Comparison of ENCODE assay signal across 8 mouse cellular contexts in the genomic region with DNA sequence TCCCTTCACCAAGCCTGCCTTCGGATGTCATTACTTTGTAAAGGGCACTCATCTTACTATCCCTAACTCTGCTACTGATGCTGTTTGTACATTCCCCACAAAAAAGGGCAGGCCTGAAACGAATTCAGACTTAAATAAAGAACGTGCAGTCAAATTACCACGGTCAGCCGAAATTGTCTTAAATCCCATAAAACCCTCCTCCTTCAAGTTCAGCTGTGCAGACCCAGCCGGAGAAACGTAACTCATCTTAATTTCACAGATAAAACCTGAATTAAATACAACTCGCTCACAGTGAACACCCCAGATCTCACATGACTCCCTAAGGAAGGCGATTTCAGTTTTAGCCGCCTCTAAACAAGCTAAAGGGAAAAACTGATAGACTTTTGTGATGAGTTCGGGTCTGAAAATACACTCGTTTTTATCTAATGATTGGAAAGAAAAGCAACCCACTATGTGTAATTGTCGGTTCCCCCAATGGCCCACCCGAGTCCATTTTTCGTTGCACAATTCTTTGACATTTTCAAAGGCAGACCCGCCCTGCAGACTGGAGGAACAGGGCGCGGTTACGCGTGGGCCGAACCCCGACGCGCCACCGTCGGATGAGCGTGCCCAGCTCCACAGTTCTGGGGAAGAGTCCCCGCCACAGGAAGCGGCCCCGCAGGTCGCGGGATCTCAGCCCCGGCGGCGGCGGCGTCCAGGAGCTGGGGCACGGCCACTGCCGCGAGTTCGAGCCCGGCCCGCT. TPM values are rescaled to one million over a fixed set of nuclear protein-coding genes. Genes with fewer than 3 reads are reported as not detected.
DNase-seq lines count a peak whose midpoint lies in the region; ATAC-seq and TF ChIP-seq lines count a peak whose summit lies in the region.

No protein-coding gene starts in this region.

- no peak for DNase-seq in gastrocnemius, adult 2 months
- no peak for DNase-seq in gastrocnemius, adult 8-10 months (ENCODE audit: low spot score in 2 of 2)
- no peak for DNase-seq in forebrain, embryonic 10.5 days (ENCODE audit: extremely low spot score, low spot score)
- no peak for DNase-seq in adrenal gland, adult 2 months
- DNase-seq in cerebellum, postnatal 36 days: no peak

- H3K27me3 ChIP-seq in C2C12 (ENCODE audit: control insufficient read depth, insufficient read depth, insufficient read length): no peaks in the 10 kb centered on the region
- H3K27me3 ChIP-seq in forebrain, embryonic 10.5 days (ENCODE audit: poor library complexity, severe bottlenecking): no peaks in the 10 kb centered on the region
- H3K27me3 ChIP-seq in limb, embryonic 15.5 days: no peaks in the 10 kb centered on the region
- no peaks in the 10 kb centered on the region for H3K27me3 ChIP-seq in neural tube, embryonic 14.5 days (ENCODE audit: control insufficient read depth, insufficient read depth, low read length)

- peak overlapping the region; percentile 97 for H3K27ac ChIP-seq in gastrocnemius, adult 2 months
- peak overlapping the region; percentile 91 for H3K27ac ChIP-seq in forebrain, embryonic 10.5 days
- peak overlapping the region; percentile 91 for H3K27ac ChIP-seq in limb, embryonic 15.5 days
- H3K27ac ChIP-seq in neural tube, embryonic 14.5 days (ENCODE audit: low read depth, low read length): peak overlapping the region; percentile 71

- H3K9ac ChIP-seq in limb, embryonic 15.5 days: peak overlapping the region; percentile 85
- H3K9ac ChIP-seq in neural tube, embryonic 14.5 days (replicated peaks; ENCODE audit: low read depth, low read length): peak overlapping the region; percentile 74

- peak overlapping the region; percentile 46 for H3K4me2 ChIP-seq in limb, embryonic 15.5 days
- peak overlapping the region; percentile 67 for H3K4me2 ChIP-seq in neural tube, embryonic 14.5 days (ENCODE audit: low read depth, low read length)

- peak overlapping the region; percentile 93 for H3K4me3 ChIP-seq in gastrocnemius, adult 2 months
- peak overlapping the region; percentile 45 for H3K4me3 ChIP-seq in C2C12 (ENCODE audit: insufficient read depth, poor library complexity, severe bottlenecking)
- peak overlapping the region; percentile 94 for H3K4me3 ChIP-seq in forebrain, embryonic 10.5 days
- H3K4me3 ChIP-seq in limb, embryonic 15.5 days: peak overlapping the region; percentile 76
- peak overlapping the region; percentile 70 for H3K4me3 ChIP-seq in neural tube, embryonic 14.5 days (ENCODE audit: low read depth, low read length)

- peaks cover 25% of the 10 kb centered on the region for H3K4me1 ChIP-seq in forebrain, embryonic 10.5 days
- peaks cover 15% of the 10 kb centered on the region for H3K4me1 ChIP-seq in limb, embryonic 15.5 days
- peaks cover 11% of the 10 kb centered on the region for H3K4me1 ChIP-seq in neural tube, embryonic 14.5 days (ENCODE audit: control insufficient read depth, insufficient read depth, low read length)

- peaks cover under 1% of the 10 kb centered on the region for H3K36me3 ChIP-seq in C2C12 (ENCODE audit: control insufficient read depth, insufficient read depth)
- peaks cover 33% of the 10 kb centered on the region for H3K36me3 ChIP-seq in forebrain, embryonic 10.5 days (replicated peaks)
- H3K36me3 ChIP-seq in limb, embryonic 15.5 days: peaks cover 20% of the 10 kb centered on the region
- 0 out of 2 replicates have a peak, but pooled peaks cover 3% of the 10 kb centered on the region for H3K36me3 ChIP-seq in neural tube, embryonic 14.5 days (ENCODE audit: control insufficient read depth, insufficient read depth, low read length)

- H3K79me3 ChIP-seq in C2C12 (ENCODE audit: low read depth): peaks cover 5% of the 10 kb centered on the region

- peak overlapping the region; percentile 71 for H3ac ChIP-seq in C2C12 (ENCODE audit: control insufficient read depth, insufficient read length, low read depth)

- H3K79me2 ChIP-seq in C2C12 (ENCODE audit: control insufficient read depth, insufficient read depth): peaks cover 28% of the 10 kb centered on the region

- peak; percentile 61; the same call in 1 of the 2 replicates for ATAC-seq in limb, embryonic 15.5 days (ENCODE audit: insufficient number of reproducible peaks, low FRiP score, low TSS enrichment, low read depth)
- peak; percentile 59 for ATAC-seq in neural tube, embryonic 14.5 days (ENCODE audit: low read depth)

- intact Hi-C loops in gastrocnemius, adult 2 months (cut with DNase I): no loop called here

- 2% methylated on average over 43 of the region's 43 CpGs for WGBS in forebrain, embryonic 10.5 days
- under 1% methylated on average over 43 of the region's 43 CpGs for WGBS in limb, embryonic 15.5 days
- WGBS in neural tube, embryonic 14.5 days: 1% methylated on average over 43 of the region's 43 CpGs

- H3K9me3 ChIP-seq in forebrain, embryonic 10.5 days: peaks cover 5% of the 10 kb centered on the region; the same call in 1 of the 2 replicates
- no peaks in the 10 kb centered on the region for H3K9me3 ChIP-seq in limb, embryonic 15.5 days
- no peaks in the 10 kb centered on the region for H3K9me3 ChIP-seq in neural tube, embryonic 14.5 days (ENCODE audit: control insufficient read depth, low read length)

- TF ChIP-seq CTCF in gastrocnemius, adult 2 months (IDR thresholded peaks at IDR 0.05): no peak
- TF ChIP-seq CTCF in C2C12 (IDR thresholded peaks at IDR 0.05; ENCODE audit: control insufficient read depth, insufficient read depth, insufficient read length): no peak

TF ChIP-seq in C2C12, 6 proteins besides CTCF, POLR2A, EP300 and RAD21:
- TF ChIP-seq MYOG (IDR thresholded peaks at IDR 0.05; ENCODE audit: control insufficient read depth, extremely low read depth, insufficient read length) (no peak), MYOD1 (IDR thresholded peaks at IDR 0.05; ENCODE audit: control insufficient read depth, insufficient read length, low read depth) (no peak), CEBPB (IDR thresholded peaks at IDR 0.05; ENCODE audit: low read depth) (no peak), FOSL1 (IDR thresholded peaks at IDR 0.05; ENCODE audit: insufficient read depth, low read length, poor library complexity, severe bottlenecking) (no peak), USF1 (IDR thresholded peaks at IDR 0.05; ENCODE audit: low read depth) (no peak)

RNA-seq across cellular contexts. Expression of gene Tmem50a, which starts 0.5 kb away (rescaled TPM):
- total RNA-seq in gastrocnemius, adult 2 months (2021): 10 to 100 TPM; 27.8 to 30.9 TPM
- 10 to 100 TPM; 26.4 to 33.9 (median 31.7) TPM for total RNA-seq in gastrocnemius, adult 8-10 months (2022)
- 94.9 TPM for polyA plus RNA-seq in C2C12 (2012; fragmentation: generic; extraction: Trizol)
- 107 and 112 TPM in 2 replicates for polyA plus RNA-seq in forebrain, embryonic 10.5 days (2016; fragmentation: Nextera tagmentation; extraction: Ambion mirVana)
- 193 and 203 TPM in 2 replicates for polyA plus RNA-seq in limb, embryonic 15.5 days (2015; fragmentation: Nextera tagmentation; extraction: Ambion mirVana)
- polyA plus RNA-seq in neural tube, embryonic 14.5 days (2014; fragmentation: Nextera tagmentation; extraction: Ambion mirVana): 207 and 212 TPM in 2 replicates
- 100 to 1,000 TPM; 231 to 336 TPM for total RNA-seq in adrenal gland, adult 2 months (2021)
- polyA plus RNA-seq in adrenal gland, adult 2 months (2012; rRNA removed): 150 and 191 TPM in 2 replicates

RNA-seq across cellular contexts. Expression of gene Rsrp1, which starts 9.1 kb away (rescaled TPM):
- total RNA-seq in gastrocnemius, adult 2 months (2021): 100 to 1,000 TPM; 221 to 234 TPM
- total RNA-seq in gastrocnemius, adult 8-10 months (2022): 100 to 1,000 TPM in 2 of 4 experiments, 10 to 100 TPM in 2; 98.0 to 149 (median 104) TPM
- polyA plus RNA-seq in C2C12 (2012; fragmentation: generic; extraction: Trizol): 35.4 TPM
- 278 and 295 TPM in 2 replicates for polyA plus RNA-seq in forebrain, embryonic 10.5 days (2016; fragmentation: Nextera tagmentation; extraction: Ambion mirVana)
- polyA plus RNA-seq in limb, embryonic 15.5 days (2015; fragmentation: Nextera tagmentation; extraction: Ambion mirVana): 496 and 523 TPM in 2 replicates
- polyA plus RNA-seq in neural tube, embryonic 14.5 days (2014; fragmentation: Nextera tagmentation; extraction: Ambion mirVana): 484 and 511 TPM in 2 replicates
- 100 to 1,000 TPM; 313 to 460 TPM for total RNA-seq in adrenal gland, adult 2 months (2021)
- 2,634 and 2,855 TPM in 2 replicates for polyA plus RNA-seq in adrenal gland, adult 2 months (2012; rRNA removed)

RNA-seq across cellular contexts. Expression of gene Syf2, which starts 16.4 kb away (rescaled TPM):
- 10 to 100 TPM; 39.5 to 40.9 TPM for total RNA-seq in gastrocnemius, adult 2 months (2021)
- 10 to 100 TPM; 33.5 to 45.5 (median 39.6) TPM for total RNA-seq in gastrocnemius, adult 8-10 months (2022)
- polyA plus RNA-seq in C2C12 (2012; fragmentation: generic; extraction: Trizol): 48.6 TPM
- polyA plus RNA-seq in forebrain, embryonic 10.5 days (2016; fragmentation: Nextera tagmentation; extraction: Ambion mirVana): 64.4 and 65.9 TPM in 2 replicates
- 76.6 and 80.6 TPM in 2 replicates for polyA plus RNA-seq in limb, embryonic 15.5 days (2015; fragmentation: Nextera tagmentation; extraction: Ambion mirVana)
- 52.4 and 59.8 TPM in 2 replicates for polyA plus RNA-seq in neural tube, embryonic 14.5 days (2014; fragmentation: Nextera tagmentation; extraction: Ambion mirVana)
- 10 to 100 TPM; 85.5 to 97.8 TPM for total RNA-seq in adrenal gland, adult 2 months (2021)
- polyA plus RNA-seq in adrenal gland, adult 2 months (2012; rRNA removed): 7.0 and 8.6 TPM in 2 replicates

RNA-seq across cellular contexts. Expression of gene Rhd, which starts 50.0 kb away (rescaled TPM):
- not detected for total RNA-seq in gastrocnemius, adult 2 months (2021)
- not detected for total RNA-seq in gastrocnemius, adult 8-10 months (2022)
- 0.14 TPM for polyA plus RNA-seq in C2C12 (2012; fragmentation: generic; extraction: Trizol)
- polyA plus RNA-seq in forebrain, embryonic 10.5 days (2016; fragmentation: Nextera tagmentation; extraction: Ambion mirVana): 10.6 and 14.5 TPM in 2 replicates
- polyA plus RNA-seq in limb, embryonic 15.5 days (2015; fragmentation: Nextera tagmentation; extraction: Ambion mirVana): 2.7 and 4.0 TPM in 2 replicates
- 1.8 and 2.1 TPM in 2 replicates for polyA plus RNA-seq in neural tube, embryonic 14.5 days (2014; fragmentation: Nextera tagmentation; extraction: Ambion mirVana)
- not detected for total RNA-seq in adrenal gland, adult 2 months (2021)
- 0.09 and 0.12 TPM in 2 replicates for polyA plus RNA-seq in adrenal gland, adult 2 months (2012; rRNA removed)
